Mouse (Mus musculus): ENCODE measurements around the gene Hyal1. TPM values are rescaled to one million over a fixed set of nuclear protein-coding genes. Genes with fewer than 3 reads are reported as not detected.

The Hyal1 gene
- polyA plus RNA-seq, 1 experiment from 2014 or later = 5.5 TPM

DNA sequence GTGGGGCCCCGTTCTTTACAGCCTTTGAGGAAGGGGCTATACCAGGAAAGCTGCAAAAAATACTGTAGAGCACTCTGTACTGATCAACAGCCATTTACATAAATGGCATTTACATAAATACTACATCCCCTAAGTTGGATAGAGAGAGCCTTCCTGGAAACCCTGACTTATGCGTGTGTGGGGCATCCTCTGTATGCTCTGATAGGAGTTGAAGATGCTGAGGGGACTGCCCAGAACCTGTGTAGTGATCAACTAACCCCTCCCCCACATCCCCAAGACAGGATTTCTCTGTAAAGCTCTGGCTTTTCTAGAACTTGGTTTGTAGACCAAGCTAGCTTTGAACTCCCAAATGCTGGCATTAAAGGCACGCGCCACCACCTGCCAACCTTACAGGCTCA lies 32.7 kb downstream of the Hyal1 start:
- Histone ChIP-seq H3K27ac (ENCODE audit: poor library complexity, severe bottlenecking) (peak overlapping the region; percentile 23; the same call in 1 of the 2 replicates), H3K27me3 (replicated peaks) (0 out of 2 replicates have a peak, but pooled peaks cover 6% of the 10 kb centered on the region), H3K9ac (no peak overlapping the region), H3K4me3 (no peak overlapping the region), H3K9me3 (replicated peaks) (no peaks in the 10 kb centered on the region), H3K4me2 (peak overlapping the region; percentile 62; the same call in 1 of the 2 replicates), H3K36me3 (peaks cover 9% of the 10 kb centered on the region), H3K4me1 (replicated peaks) (peaks cover 80% of the 10 kb centered on the region)
- no peak for ATAC-seq (ENCODE audit: insufficient number of reproducible peaks, low FRiP score)
- 70% methylated on average over 4 of the region's 4 CpGs for WGBS

DNA sequence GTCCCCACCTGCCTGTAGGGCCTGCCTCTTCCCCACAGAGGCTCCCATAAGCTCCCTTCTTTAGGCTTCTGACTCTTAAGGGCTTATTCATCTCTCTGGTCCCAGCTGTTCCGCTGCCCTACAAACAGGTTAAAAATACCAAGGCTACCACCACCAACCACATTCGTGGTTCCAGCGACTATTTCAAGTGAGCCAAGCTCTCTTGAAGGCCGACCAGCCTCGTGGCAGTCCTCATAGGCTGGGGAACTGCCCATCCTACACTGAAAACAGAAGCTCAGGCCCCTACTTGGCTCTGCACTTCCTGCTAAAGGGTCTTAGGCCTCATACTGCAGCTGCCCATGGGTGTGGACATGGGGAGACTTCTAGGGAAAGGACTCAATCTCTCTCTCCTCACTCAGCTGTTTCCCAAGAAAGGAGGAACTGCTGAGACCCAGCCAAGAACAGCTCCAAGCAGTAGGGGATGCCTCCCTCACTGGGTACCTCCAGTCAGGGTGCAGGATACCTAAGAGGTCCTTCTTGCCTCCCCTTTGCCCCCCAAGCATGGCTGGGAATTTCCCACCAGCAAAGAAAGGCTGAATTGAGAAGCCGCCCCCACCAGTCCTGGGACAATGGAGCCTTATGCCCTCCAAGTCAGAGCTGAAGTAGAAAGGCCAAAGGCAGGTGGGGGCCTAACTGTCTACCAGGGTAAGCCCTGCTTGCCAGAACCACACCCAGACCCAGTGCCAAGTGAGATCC lies 34.9 kb downstream of the Hyal1 start:
- H3K9me3 ChIP-seq (replicated peaks) = no peaks in the 10 kb centered on the region
- peak overlapping the region; percentile 77 for H3K9ac ChIP-seq
- WGBS = 55% methylated on average over 6 of the region's 6 CpGs
- no peak; the same call in 1 of the 2 replicates for ATAC-seq (ENCODE audit: insufficient number of reproducible peaks, low FRiP score)
- H3K27me3 ChIP-seq (replicated peaks) = no peaks in the 10 kb centered on the region
- H3K4me1 ChIP-seq (replicated peaks) = peaks cover 76% of the 10 kb centered on the region
- no peak overlapping the region for H3K4me3 ChIP-seq
- H3K4me2 ChIP-seq = peak overlapping the region; percentile 75; the same call in 1 of the 2 replicates
- peak overlapping the region; percentile 91 for H3K27ac ChIP-seq (ENCODE audit: poor library complexity, severe bottlenecking)
- peaks cover 31% of the 10 kb centered on the region for H3K36me3 ChIP-seq

DNA sequence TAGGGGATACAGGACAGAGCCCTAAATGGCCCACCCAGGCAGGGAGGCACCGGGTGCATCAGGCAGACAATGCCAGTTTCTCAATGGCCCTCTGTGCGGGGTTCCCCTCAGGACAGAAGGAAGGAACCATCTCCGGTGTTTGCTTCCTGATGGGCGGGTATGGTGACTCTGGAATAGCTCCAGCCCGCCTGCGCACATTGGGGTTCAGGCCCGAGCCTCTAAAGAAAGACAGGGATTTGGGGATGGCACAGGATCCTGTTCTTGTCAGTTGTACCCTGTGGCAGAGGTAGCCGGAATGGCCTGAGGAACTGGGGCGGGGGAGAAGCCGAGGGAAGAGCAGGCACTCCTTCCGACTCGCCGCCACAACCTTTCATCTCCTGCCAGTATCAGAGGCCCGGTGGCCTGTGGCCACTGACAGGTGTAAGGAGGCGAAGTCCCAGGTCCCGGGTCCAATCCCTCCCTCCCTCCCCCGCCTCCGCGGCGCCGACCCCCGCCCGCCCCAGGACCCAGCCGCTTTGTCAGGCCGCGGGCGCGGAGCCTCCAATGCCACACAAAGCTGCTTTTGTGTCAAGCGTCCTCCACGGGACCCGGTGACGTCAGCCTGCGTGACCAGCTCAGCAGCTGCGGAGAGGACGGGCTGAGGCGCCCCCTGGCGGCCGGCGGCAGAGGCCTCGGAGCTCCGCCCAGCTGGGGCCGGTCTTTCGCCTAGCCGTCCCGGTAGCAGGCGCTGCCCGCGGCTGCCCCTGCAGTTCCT lies 35.6 kb downstream of the Hyal1 start:
- Histone ChIP-seq H3K4me1 (replicated peaks) (peaks cover 69% of the 10 kb centered on the region), H3K36me3 (peaks cover 36% of the 10 kb centered on the region), H3K4me3 (peak overlapping the region; percentile 45), H3K27ac (ENCODE audit: poor library complexity, severe bottlenecking) (peak overlapping the region; percentile 91), H3K9me3 (replicated peaks) (no peaks in the 10 kb centered on the region), H3K4me2 (peak overlapping the region; percentile 75), H3K9ac (peak overlapping the region; percentile 77), H3K27me3 (replicated peaks) (no peaks in the 10 kb centered on the region)
- peak; percentile 92 for ATAC-seq (ENCODE audit: insufficient number of reproducible peaks, low FRiP score)
- WGBS = 5% methylated on average over 39 of the region's 48 CpGs

DNA sequence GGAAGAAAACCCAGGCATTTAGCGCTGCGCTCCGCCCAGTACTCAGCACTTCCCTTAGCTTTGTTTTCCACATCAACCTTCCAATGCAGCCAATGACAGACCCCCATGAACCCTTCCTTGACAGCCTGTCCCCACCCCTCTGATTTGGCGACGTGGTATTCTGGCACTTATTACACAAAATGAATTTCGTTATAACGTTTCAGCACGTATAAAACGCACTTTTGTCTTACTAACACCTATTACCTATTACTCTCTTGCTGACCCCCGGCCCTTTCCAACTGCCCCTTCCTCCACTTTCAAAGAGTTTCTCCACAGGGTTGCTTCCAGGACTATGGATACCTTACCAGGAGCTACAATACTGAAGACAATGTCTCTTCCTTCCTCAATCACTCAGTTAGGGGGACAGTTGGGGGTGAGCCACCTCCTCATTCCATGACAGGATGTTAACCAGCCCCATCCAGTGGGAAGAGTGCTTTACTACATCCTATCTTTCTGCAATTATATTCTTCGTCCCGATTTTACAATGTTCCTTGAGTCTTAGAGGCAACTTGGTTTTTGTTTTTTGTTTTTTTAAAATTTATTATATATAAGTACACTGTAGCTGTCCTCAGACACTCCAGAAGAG lies 36.3 kb downstream of the Hyal1 start:
- Histone ChIP-seq H3K9me3 (replicated peaks) (no peaks in the 10 kb centered on the region), H3K4me1 (replicated peaks) (peaks cover 67% of the 10 kb centered on the region), H3K27me3 (replicated peaks) (no peaks in the 10 kb centered on the region), H3K9ac (peak overlapping the region; percentile 77), H3K36me3 (peaks cover 41% of the 10 kb centered on the region), H3K4me3 (peak overlapping the region; percentile 45), H3K4me2 (peak overlapping the region; percentile 75), H3K27ac (ENCODE audit: poor library complexity, severe bottlenecking) (peak overlapping the region; percentile 91)
- 9% methylated on average over 12 of the region's 12 CpGs for WGBS
- ATAC-seq (ENCODE audit: insufficient number of reproducible peaks, low FRiP score) = no peak; the same call in 1 of the 2 replicates

DNA sequence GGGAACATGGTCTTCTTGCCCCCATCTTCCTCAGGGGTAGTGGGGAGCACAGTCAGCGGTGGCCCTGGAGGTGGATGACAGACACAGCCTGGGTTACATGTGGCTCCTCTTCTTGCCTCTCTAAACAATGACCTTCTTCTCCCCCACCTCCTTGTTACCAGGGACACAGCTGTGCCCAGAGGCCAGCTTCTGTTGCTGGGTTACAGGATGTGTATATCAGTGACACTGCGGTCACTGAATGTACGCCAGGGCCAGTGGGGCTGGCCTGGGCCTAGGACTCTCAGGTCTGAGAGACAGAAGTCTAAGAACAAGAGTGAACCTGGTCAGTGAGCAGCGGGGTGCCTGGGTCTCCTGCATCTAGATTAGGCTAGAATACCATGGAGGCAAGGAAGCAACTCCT lies 38.3 kb downstream of the Hyal1 start:
- Histone ChIP-seq H3K4me3 (no peak overlapping the region), H3K27ac (ENCODE audit: poor library complexity, severe bottlenecking) (0 out of 2 replicates have a peak overlapping the region, but pooled peaks have one; percentile 11), H3K4me1 (replicated peaks) (peaks cover 68% of the 10 kb centered on the region), H3K27me3 (replicated peaks) (no peaks in the 10 kb centered on the region), H3K4me2 (no peak overlapping the region), H3K9ac (no peak overlapping the region), H3K9me3 (replicated peaks) (no peaks in the 10 kb centered on the region), H3K36me3 (peaks cover 49% of the 10 kb centered on the region)
- WGBS = 75% methylated on average over 4 of the region's 4 CpGs
- no peak for ATAC-seq (ENCODE audit: insufficient number of reproducible peaks, low FRiP score)

DNA sequence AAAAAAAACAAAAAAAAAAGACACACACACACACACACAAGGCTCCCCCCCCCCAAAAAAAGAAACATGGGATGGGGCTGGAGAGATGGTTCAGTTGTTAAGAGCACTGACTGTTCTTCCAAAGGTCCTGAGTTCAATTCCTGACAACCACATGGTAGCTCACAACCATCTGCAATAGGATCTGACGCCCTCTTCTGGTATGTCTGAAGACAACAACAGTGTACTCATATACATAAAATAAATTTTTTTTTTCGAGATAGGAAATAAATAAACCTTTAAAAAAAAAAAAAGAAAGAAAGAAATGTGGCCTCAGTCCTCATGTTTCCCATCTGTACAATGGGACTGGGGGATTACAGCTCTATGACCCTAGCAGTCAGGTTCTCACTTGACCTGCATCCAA lies 40.7 kb downstream of the Hyal1 start:
- H3K4me2 ChIP-seq = no peak overlapping the region
- H3K27ac ChIP-seq (ENCODE audit: poor library complexity, severe bottlenecking) = peak overlapping the region; percentile 94; the same call in 1 of the 2 replicates
- H3K4me1 ChIP-seq (replicated peaks) = peaks cover 67% of the 10 kb centered on the region
- H3K27me3 ChIP-seq (replicated peaks) = no peaks in the 10 kb centered on the region
- H3K36me3 ChIP-seq = peaks cover 60% of the 10 kb centered on the region
- no peak overlapping the region; the same call in 1 of the 2 replicates for H3K9ac ChIP-seq
- H3K9me3 ChIP-seq (replicated peaks) = no peaks in the 10 kb centered on the region
- no peak overlapping the region for H3K4me3 ChIP-seq
- 79% methylated on average over 2 of the region's 2 CpGs for WGBS
- no peak for ATAC-seq (ENCODE audit: insufficient number of reproducible peaks, low FRiP score)

DNA sequence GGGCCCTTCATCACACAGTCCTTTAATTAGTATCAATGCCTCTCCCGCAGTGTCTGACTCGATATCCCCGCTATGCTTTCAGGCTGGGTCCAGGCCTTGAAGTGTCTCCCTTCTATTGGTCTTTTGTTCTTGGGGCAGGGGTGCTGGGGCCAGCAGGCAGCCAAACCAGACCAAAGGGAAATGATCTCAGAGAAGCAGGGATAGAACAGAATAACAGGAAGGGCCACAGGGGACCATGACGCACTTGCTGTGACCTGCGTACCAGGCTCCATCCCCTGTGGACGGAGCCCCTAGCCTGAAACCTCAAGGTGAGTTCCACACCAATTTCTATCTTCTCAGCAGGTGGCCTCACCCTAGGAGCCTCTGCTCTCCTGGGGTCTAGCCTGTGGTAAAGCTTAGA lies 41.4 kb downstream of the Hyal1 start:
- H3K4me2 ChIP-seq = peak overlapping the region; percentile 8; the same call in 1 of the 2 replicates
- WGBS = 82% methylated on average over 6 of the region's 6 CpGs
- H3K9ac ChIP-seq = peak overlapping the region; percentile 32; the same call in 1 of the 2 replicates
- H3K27ac ChIP-seq (ENCODE audit: poor library complexity, severe bottlenecking) = peak overlapping the region; percentile 94
- no peaks in the 10 kb centered on the region for H3K9me3 ChIP-seq (replicated peaks)
- H3K36me3 ChIP-seq = peaks cover 65% of the 10 kb centered on the region
- no peaks in the 10 kb centered on the region for H3K27me3 ChIP-seq (replicated peaks)
- ATAC-seq (ENCODE audit: insufficient number of reproducible peaks, low FRiP score) = no peak
- peaks cover 62% of the 10 kb centered on the region for H3K4me1 ChIP-seq (replicated peaks)
- no peak overlapping the region for H3K4me3 ChIP-seq

DNA sequence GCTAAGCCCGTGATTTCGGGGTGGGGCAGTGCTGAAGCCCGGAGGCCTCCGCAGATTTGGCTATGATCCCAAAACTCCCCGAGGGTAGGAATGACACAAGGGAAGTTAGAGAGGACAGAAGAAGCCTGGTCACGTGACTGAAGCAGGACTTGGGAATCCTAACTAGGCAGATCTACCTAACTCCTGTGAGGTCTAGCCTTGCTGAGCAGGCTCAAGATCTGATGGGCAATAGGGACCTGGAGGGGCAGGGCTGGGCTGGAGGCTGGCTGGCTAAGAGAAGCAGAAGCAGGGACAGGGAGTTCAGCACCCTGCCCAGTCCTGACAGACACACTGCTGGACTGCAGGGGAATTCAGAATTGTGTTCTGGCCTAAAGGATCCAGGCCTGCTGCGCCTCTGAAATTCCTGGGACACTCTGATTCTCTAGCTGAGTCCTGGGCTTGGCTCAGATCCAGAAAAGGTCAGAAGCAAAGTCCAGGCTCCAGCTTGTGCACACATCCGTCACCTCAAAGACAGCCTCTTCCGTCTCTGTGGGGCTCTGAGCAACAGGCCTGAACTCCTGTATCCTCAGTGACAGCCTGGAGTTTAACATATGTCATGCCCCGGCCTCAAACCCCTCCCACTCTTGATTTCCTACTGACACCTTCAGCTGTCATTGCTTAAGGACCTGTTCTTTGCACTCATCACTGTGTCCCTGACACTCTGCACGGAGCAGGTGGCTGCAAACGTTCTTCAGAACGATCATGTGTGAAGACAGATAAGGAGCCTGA lies 42.2 kb downstream of the Hyal1 start:
- peak overlapping the region; percentile 8; the same call in 1 of the 2 replicates for H3K4me2 ChIP-seq
- WGBS = 19% methylated on average over 13 of the region's 13 CpGs
- no peaks in the 10 kb centered on the region for H3K9me3 ChIP-seq (replicated peaks)
- H3K27ac ChIP-seq (ENCODE audit: poor library complexity, severe bottlenecking) = peak overlapping the region; percentile 94
- H3K36me3 ChIP-seq = peaks cover 68% of the 10 kb centered on the region
- H3K9ac ChIP-seq = peak overlapping the region; percentile 32
- peaks cover 63% of the 10 kb centered on the region for H3K4me1 ChIP-seq (replicated peaks)
- no peak overlapping the region for H3K4me3 ChIP-seq
- H3K27me3 ChIP-seq (replicated peaks) = no peaks in the 10 kb centered on the region
- ATAC-seq (ENCODE audit: insufficient number of reproducible peaks, low FRiP score) = peak; percentile 85

DNA sequence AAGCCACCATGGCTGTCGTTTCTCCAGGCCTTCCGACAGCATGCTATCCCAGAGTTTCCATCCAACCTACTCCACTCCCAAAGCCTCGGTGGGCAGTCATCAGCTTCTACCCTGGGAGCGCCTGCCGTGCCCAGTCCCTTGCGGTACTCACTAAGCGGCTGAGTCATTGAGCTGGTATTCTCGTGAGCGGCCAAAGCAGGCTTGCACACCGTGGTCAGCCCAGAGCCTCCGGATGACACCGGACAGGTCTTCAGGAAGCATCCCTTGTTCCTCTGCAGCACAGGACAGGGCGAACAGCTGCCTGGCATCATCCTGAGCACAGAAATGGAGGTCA lies 42.8 kb downstream of the Hyal1 start:
- Histone ChIP-seq H3K27me3 (replicated peaks) (no peaks in the 10 kb centered on the region), H3K4me2 (peak overlapping the region; percentile 19), H3K9me3 (replicated peaks) (no peaks in the 10 kb centered on the region), H3K9ac (peak overlapping the region; percentile 34; the same call in 1 of the 2 replicates), H3K4me1 (replicated peaks) (peaks cover 64% of the 10 kb centered on the region), H3K36me3 (peaks cover 68% of the 10 kb centered on the region), H3K4me3 (no peak overlapping the region), H3K27ac (ENCODE audit: poor library complexity, severe bottlenecking) (peak overlapping the region; percentile 94)
- WGBS = 28% methylated on average over 13 of the region's 13 CpGs
- peak; percentile 61; the same call in 1 of the 2 replicates for ATAC-seq (ENCODE audit: insufficient number of reproducible peaks, low FRiP score)

DNA sequence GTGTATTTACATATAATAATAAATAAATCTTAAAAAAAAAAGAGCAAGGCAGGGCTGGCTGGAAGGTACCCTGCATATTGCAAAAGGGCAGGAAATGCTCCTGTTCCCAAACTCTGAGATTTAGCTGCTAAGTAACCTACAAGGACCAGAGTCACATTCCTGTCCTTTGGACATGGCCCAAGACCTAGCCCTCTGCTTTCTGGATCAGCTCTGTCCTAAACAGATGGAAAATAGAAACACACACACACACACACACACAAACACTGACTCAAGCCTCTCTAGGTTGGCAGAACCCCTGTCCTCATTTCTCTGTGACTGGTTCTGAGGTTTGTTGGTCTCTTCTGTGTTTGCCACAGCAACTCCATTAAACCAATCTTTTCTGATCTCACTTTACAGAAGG lies 44.2 kb downstream of the Hyal1 start:
- no peaks in the 10 kb centered on the region for H3K27me3 ChIP-seq (replicated peaks)
- no peak for ATAC-seq (ENCODE audit: insufficient number of reproducible peaks, low FRiP score)
- H3K36me3 ChIP-seq = peaks cover 68% of the 10 kb centered on the region
- H3K4me1 ChIP-seq (replicated peaks) = peaks cover 66% of the 10 kb centered on the region
- 0 out of 2 replicates have a peak overlapping the region, but pooled peaks have one; percentile 94 for H3K27ac ChIP-seq (ENCODE audit: poor library complexity, severe bottlenecking)
- H3K4me3 ChIP-seq = no peak overlapping the region
- no peak overlapping the region for H3K4me2 ChIP-seq
- no peaks in the 10 kb centered on the region for H3K9me3 ChIP-seq (replicated peaks)
- no peak overlapping the region for H3K9ac ChIP-seq

Data from heart, embryonic 12.5 days (tissue).